Mouse (Mus musculus): ENCODE results near the gene Psmb4. TPM values are rescaled to one million over a fixed set of nuclear protein-coding genes. Genes with fewer than 3 reads are reported as not detected.
"Not testable (repeated sequence)": the region's sequence is repeated elsewhere in the genome, so short reads cannot be mapped to it uniquely, and the experiment has no call there.

The Psmb4 gene
- total and polyA plus RNA-seq, 3 experiments, result 212 to 232 (median 223) TPM

GRCm38 (mm10) chr3:94930386-94931266 is 43.9 kb upstream of the Psmb4 start:
- peak; percentile 56 to 57 for DNase-seq
- not testable (repeated sequence) for H3K27me3 ChIP-seq (ENCODE audit: control insufficient read depth, insufficient read depth, low read length); H3K79me2 ChIP-seq (replicated peaks; ENCODE audit: control insufficient read depth, insufficient read depth, low read length); H3K36me3 ChIP-seq (ENCODE audit: control insufficient read depth, insufficient read depth, low read length); H3K9ac ChIP-seq (ENCODE audit: low read depth, low read length); H3K4me3 ChIP-seq
- Histone ChIP-seq H3K27ac (peak overlapping the region; percentile 36), H3K4me1 (ENCODE audit: control insufficient read depth, insufficient read depth, low read length) (peaks cover 10% of the 10 kb centered on the region)
- 33% methylated on average over 7 of the region's 7 CpGs for WGBS
- intact Hi-C loops (cut with DNase I), result loop anchor here (5.0 kb wide), 1 partner anchor 238 kb away; the partner anchor contains the start of gene Selenbp2

- 93% methylated on average over 4 of the region's 4 CpGs for WGBS
- intact Hi-C loops (cut with DNase I); H3K4me3 ChIP-seq; H3K36me3 ChIP-seq (ENCODE audit: control insufficient read depth, insufficient read depth, low read length); H3K9ac ChIP-seq (ENCODE audit: low read depth, low read length); H3K79me2 ChIP-seq (replicated peaks; ENCODE audit: control insufficient read depth, insufficient read depth, low read length); H3K4me1 ChIP-seq (ENCODE audit: control insufficient read depth, insufficient read depth, low read length); H3K27me3 ChIP-seq (ENCODE audit: control insufficient read depth, insufficient read depth, low read length); DNase-seq; H3K27ac ChIP-seq: not testable (repeated sequence)
Measured at GRCm38 (mm10) chr3:94928979-94929378, 42.2 kb upstream of the Psmb4 start.

GRCm38 (mm10) chr3:94926301-94926736 is 39.6 kb upstream of the Psmb4 start:
- H3K9ac ChIP-seq (ENCODE audit: low read depth, low read length); H3K27me3 ChIP-seq (ENCODE audit: control insufficient read depth, insufficient read depth, low read length); intact Hi-C loops (cut with DNase I); H3K79me2 ChIP-seq (replicated peaks; ENCODE audit: control insufficient read depth, insufficient read depth, low read length); H3K36me3 ChIP-seq (ENCODE audit: control insufficient read depth, insufficient read depth, low read length); DNase-seq; H3K27ac ChIP-seq; H3K4me3 ChIP-seq; H3K4me1 ChIP-seq (ENCODE audit: control insufficient read depth, insufficient read depth, low read length): not testable (repeated sequence)
- 41% methylated on average over 4 of the region's 4 CpGs for WGBS

- WGBS, result 57% methylated on average over 8 of the region's 8 CpGs
- Histone ChIP-seq H3K27ac (no peak overlapping the region), H3K27me3 (ENCODE audit: control insufficient read depth, insufficient read depth, low read length) (no peaks in the 10 kb centered on the region), H3K4me1 (ENCODE audit: control insufficient read depth, insufficient read depth, low read length) (no peaks in the 10 kb centered on the region), H3K4me3 (no peak overlapping the region), H3K79me2 (replicated peaks; ENCODE audit: control insufficient read depth, insufficient read depth, low read length) (no peaks in the 10 kb centered on the region), H3K9ac (ENCODE audit: low read depth, low read length) (no peak overlapping the region), H3K36me3 (ENCODE audit: control insufficient read depth, insufficient read depth, low read length) (no peaks in the 10 kb centered on the region)
- intact Hi-C loops (cut with DNase I), result no loop called here
- TF ChIP-seq CTCF (IDR thresholded peaks at IDR 0.05) (no peak), EP300 (IDR thresholded peaks at IDR 0.05; ENCODE audit: insufficient read depth, low read depth, low read length) (no peak), POLR2A (IDR thresholded peaks at IDR 0.05; ENCODE audit: insufficient read depth, low read depth, low read length) (no peak)
- no peak for DNase-seq
Measured at GRCm38 (mm10) chr3:94924688-94925087, 37.9 kb upstream of the Psmb4 start.

GRCm38 (mm10) chr3:94922333-94922732 is 35.6 kb upstream of the Psmb4 start:
- Histone ChIP-seq H3K36me3 (ENCODE audit: control insufficient read depth, insufficient read depth, low read length) (no peaks in the 10 kb centered on the region), H3K79me2 (replicated peaks; ENCODE audit: control insufficient read depth, insufficient read depth, low read length) (no peaks in the 10 kb centered on the region), H3K27me3 (ENCODE audit: control insufficient read depth, insufficient read depth, low read length) (no peaks in the 10 kb centered on the region), H3K27ac (no peak overlapping the region), H3K9ac (ENCODE audit: low read depth, low read length) (no peak overlapping the region), H3K4me3 (no peak overlapping the region), H3K4me1 (ENCODE audit: control insufficient read depth, insufficient read depth, low read length) (no peaks in the 10 kb centered on the region)
- intact Hi-C loops (cut with DNase I), result no loop called here
- 47% methylated on average over 3 of the region's 3 CpGs for WGBS
- no peak for TF ChIP-seq EP300 (IDR thresholded peaks at IDR 0.05; ENCODE audit: insufficient read depth, low read depth, low read length)
- TF ChIP-seq CTCF (IDR thresholded peaks at IDR 0.05), result no peak
- no peak for TF ChIP-seq POLR2A (IDR thresholded peaks at IDR 0.05; ENCODE audit: insufficient read depth, low read depth, low read length)
- no peak for DNase-seq

- no peaks in the 10 kb centered on the region for H3K4me1 ChIP-seq (ENCODE audit: control insufficient read depth, insufficient read depth, low read length)
- H3K27me3 ChIP-seq (ENCODE audit: control insufficient read depth, insufficient read depth, low read length), result no peaks in the 10 kb centered on the region
- 33% methylated on average over 3 of the region's 3 CpGs for WGBS
- H3K79me2 ChIP-seq (replicated peaks; ENCODE audit: control insufficient read depth, insufficient read depth, low read length), result no peaks in the 10 kb centered on the region
- TF ChIP-seq POLR2A (IDR thresholded peaks at IDR 0.05; ENCODE audit: insufficient read depth, low read depth, low read length), result no peak
- no peak for TF ChIP-seq CTCF (IDR thresholded peaks at IDR 0.05)
- DNase-seq, result peak in 1 of 2 experiments; percentile 17
- intact Hi-C loops (cut with DNase I), result no loop called here
- no peak overlapping the region for H3K9ac ChIP-seq (ENCODE audit: low read depth, low read length)
- H3K4me3 ChIP-seq, result no peak overlapping the region
- H3K36me3 ChIP-seq (ENCODE audit: control insufficient read depth, insufficient read depth, low read length), result no peaks in the 10 kb centered on the region
- no peak overlapping the region for H3K27ac ChIP-seq
Measured at GRCm38 (mm10) chr3:94921104-94921503, 34.3 kb upstream of the Psmb4 start.
